Mouse (Mus musculus) forebrain, embryonic 16.5 days (tissue): ENCODE data around the gene Tut7. TPM values are rescaled to one million over a fixed set of nuclear protein-coding genes. Genes with fewer than 3 reads are reported as not detected.
A peak's percentile ranks its signal among the peaks of the same experiment; 100 is the strongest.

ENCODE experiments used
- ATAC-seq: fragments of 200-750 bp; cut with Nextera tagmentation; 2 replicates; pipeline ENCODE4 v1.8.0; 2017; ENCODE audit warnings: mild to moderate bottlenecking, moderate library complexity
- H3K27ac ChIP-seq: fragments of 300-500 bp; sonication (generic); 2 replicates; pipeline ENCODE4 v1.5.1; 2014; ENCODE audit warnings: low read length, control low read depth
- H3K27me3 ChIP-seq: fragments of 300-500 bp; sonication (generic); replicated peaks from 2 replicates; pipeline ENCODE4 v1.6.1; 2014; ENCODE audit warnings: low read length; ENCODE audit not compliant: control insufficient read depth, insufficient read depth
- H3K36me3 ChIP-seq: fragments of 300-500 bp; sonication (generic); 2 replicates; pipeline ENCODE4 v1.6.1; 2014; ENCODE audit not compliant: control insufficient read depth, insufficient read depth
- H3K4me1 ChIP-seq: fragments of 300-500 bp; sonication (generic); replicated peaks from 2 replicates; pipeline ENCODE4 v1.6.1; 2014; ENCODE audit warnings: low read length; ENCODE audit not compliant: control insufficient read depth, insufficient read depth
- H3K4me2 ChIP-seq: fragments of 300-500 bp; sonication (generic); 2 replicates; pipeline ENCODE4 v1.6.1; 2014; ENCODE audit warnings: mild to moderate bottlenecking, low read length, control low read depth
- H3K4me3 ChIP-seq: fragments of 300-500 bp; sonication (generic); replicated peaks from 2 replicates; pipeline ENCODE4 v1.5.1; 2014; ENCODE audit warnings: mild to moderate bottlenecking, low read length, control low read depth
- H3K9ac ChIP-seq: fragments of 300-500 bp; sonication (generic); replicated peaks from 2 replicates; pipeline ENCODE4 v1.6.1; 2014; ENCODE audit warnings: low read depth, low read length, control low read depth
- H3K9me3 ChIP-seq: fragments of 300-500 bp; sonication (generic); 2 replicates; pipeline ENCODE4 v1.6.1; 2016; ENCODE audit warnings: low read length; ENCODE audit not compliant: control insufficient read depth
- WGBS: fragments of 180-500 bp; shearing (Covaris S2); extraction: QIAGEN DNeasy Blood & Tissue Kit; methylation state at CpG from one replicate; pipeline ENCODE4 v1.1.7; 2014; 5-methylcytosine and 5-hydroxymethylcytosine counted together
- polyA plus RNA-seq: library from polyadenylated mRNA; unstranded; fragments of >200 nt; fragmentation: Nextera tagmentation; extraction: Ambion mirVana; gene quantifications from 2 replicates; pipeline ENCODE4 v1.2.1, GENCODE M21; 2015

Tut7 gene
- polyA plus RNA-seq = 57.7 and 65.1 TPM in 2 replicates

DNA sequence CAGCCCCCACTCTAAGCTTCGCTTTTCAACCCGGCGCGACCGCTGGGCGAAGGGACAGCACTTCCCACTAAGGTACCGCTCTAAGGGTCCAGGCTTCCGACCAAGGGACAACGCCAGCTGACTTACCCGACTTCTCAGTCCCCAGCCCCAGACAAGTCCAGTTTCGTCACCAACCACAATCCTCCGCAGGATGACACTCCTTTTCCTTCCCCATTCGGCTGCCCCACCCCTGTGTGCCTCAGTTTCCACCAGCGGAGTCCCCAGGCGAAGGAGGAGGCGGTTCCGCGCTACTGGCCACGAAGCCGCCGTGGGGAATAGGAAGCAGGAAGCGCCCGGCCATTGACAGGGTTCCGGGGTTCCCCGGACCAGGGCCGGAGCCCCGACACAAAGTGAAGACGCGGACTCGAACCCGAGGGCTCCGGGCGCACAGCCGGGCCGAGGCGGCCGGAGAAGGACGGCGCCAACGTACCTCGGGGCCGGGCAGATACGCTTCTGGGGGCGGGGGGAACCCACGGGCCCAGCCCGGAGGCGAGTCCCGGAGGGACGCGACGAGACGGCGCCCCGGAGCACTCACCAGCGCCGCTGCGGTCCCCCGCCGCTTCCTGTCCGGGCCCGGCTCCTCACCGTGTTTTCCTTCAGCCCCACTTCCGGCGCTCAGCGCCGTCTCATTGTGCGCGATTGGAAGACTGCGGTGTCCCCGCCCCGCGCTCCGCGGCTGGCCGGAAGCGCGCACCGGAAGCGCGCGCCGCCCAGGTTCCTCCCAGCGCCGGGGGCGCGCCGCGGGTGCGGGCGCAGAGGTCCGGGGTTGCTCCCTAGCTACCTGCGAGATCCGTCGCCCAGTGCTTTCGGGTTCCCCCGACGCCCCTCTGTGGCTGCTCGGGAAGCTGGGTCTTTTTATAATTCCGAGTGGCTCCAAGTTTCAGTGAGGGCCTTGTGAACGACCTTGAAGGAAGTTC is at the start of gene Tut7:
Gene Tut7, minus strand, starts transcription at position 641 of the 956 bp plus-strand sequence.
- peak; percentile 98 for ATAC-seq
- Histone ChIP-seq H3K9me3 (no peaks in the 10 kb centered on the region), H3K4me3 (peak within 1 kb of the TSS; percentile 92), H3K4me1 (peaks cover 30% of the 10 kb centered on the region), H3K27me3 (no peaks in the 10 kb centered on the region; the same call in 1 of the 2 replicates), H3K36me3 (no peaks in the 10 kb centered on the region), H3K9ac (peak within 1 kb of the TSS; percentile 87), H3K4me2 (peak within 1 kb of the TSS; percentile 73), H3K27ac (peak within 1 kb of the TSS; percentile 86)
- under 1% methylated on average over 89 of the region's 100 CpGs for WGBS

DNA sequence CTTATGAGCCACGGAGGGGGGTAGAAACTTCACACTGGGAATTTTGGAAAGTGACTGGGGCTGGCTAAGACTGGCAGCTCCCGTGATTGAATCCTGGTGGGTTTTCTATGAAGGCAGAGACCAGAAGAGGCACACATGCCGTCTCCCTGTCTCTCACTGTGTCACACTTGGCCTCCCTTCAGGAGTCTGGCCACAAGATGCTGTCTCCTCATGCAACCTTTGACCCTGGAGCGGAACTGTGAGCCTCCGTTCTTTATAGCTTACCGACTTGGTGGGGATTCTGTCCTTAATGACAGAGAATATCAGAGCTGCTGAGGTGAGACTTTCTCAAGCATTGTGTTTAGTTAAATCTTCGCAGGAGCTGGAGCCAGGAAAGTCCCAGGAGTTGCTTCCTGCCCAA is 49.5 kb upstream of the Tut7 start:
- no peaks in the 10 kb centered on the region for H3K27me3 ChIP-seq
- no peak overlapping the region for H3K4me3 ChIP-seq
- no peak overlapping the region for H3K27ac ChIP-seq
- H3K9me3 ChIP-seq = no peaks in the 10 kb centered on the region
- no peaks in the 10 kb centered on the region for H3K36me3 ChIP-seq
- no peaks in the 10 kb centered on the region for H3K4me1 ChIP-seq
- 82% methylated on average over 7 of the region's 7 CpGs for WGBS
- no peak overlapping the region for H3K9ac ChIP-seq
- ATAC-seq = no peak
- no peak overlapping the region for H3K4me2 ChIP-seq

GRCm38 (mm10) chr13:59870004-59870403 is 47.1 kb upstream of the Tut7 start:
- Histone ChIP-seq H3K36me3 (no peaks in the 10 kb centered on the region), H3K27me3 (no peaks in the 10 kb centered on the region), H3K4me1 (no peaks in the 10 kb centered on the region), H3K4me2 (no peak overlapping the region), H3K4me3 (no peak overlapping the region), H3K9me3 (no peaks in the 10 kb centered on the region), H3K27ac (no peak overlapping the region), H3K9ac (no peak overlapping the region)
- no peak for ATAC-seq
- 58% methylated on average over 5 of the region's 5 CpGs for WGBS

DNA sequence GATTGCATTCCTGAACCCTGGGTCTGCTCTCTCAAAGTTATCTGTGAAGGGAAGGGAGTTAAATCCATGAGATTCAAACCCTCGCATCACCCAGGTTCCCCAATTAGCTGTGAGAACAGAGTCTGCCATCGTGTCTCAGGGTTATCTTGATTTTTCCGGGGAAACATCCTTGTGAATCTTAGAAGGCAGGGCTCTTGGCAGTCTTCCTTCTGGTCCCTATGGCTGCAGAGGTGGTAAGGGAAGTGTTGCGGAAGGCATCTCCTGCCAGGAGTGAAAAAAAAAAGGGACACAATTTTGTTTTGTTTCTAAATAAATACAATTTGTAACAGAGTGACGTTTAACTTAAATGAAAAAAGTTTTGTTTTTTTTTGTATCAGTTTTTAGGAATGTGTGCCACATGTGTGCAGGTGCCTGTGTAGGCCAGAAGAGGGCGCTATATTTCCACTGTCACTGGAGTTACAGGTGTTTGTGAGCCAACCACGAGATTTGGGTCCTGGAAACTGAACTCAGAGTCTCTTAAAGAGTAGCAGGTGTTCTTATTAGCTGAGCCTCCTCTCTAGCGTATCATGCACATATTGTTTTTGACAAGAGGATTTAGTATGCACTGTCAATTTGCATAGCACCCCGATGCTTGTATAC is 45.2 kb upstream of the Tut7 start:
- no peaks in the 10 kb centered on the region for H3K4me1 ChIP-seq
- ATAC-seq = no peak
- no peak overlapping the region for H3K4me2 ChIP-seq
- no peaks in the 10 kb centered on the region for H3K9me3 ChIP-seq
- no peaks in the 10 kb centered on the region for H3K27me3 ChIP-seq
- H3K9ac ChIP-seq = no peak overlapping the region
- H3K27ac ChIP-seq = no peak overlapping the region
- 83% methylated on average over 9 of the region's 9 CpGs for WGBS
- no peaks in the 10 kb centered on the region for H3K36me3 ChIP-seq
- H3K4me3 ChIP-seq = no peak overlapping the region

- no peaks in the 10 kb centered on the region for H3K4me1 ChIP-seq
- no peaks in the 10 kb centered on the region for H3K9me3 ChIP-seq
- H3K4me3 ChIP-seq = no peak overlapping the region
- no peaks in the 10 kb centered on the region for H3K36me3 ChIP-seq
- H3K27ac ChIP-seq = no peak overlapping the region
- ATAC-seq = no peak
- H3K27me3 ChIP-seq = no peaks in the 10 kb centered on the region
- H3K9ac ChIP-seq = no peak overlapping the region
- 88% methylated on average over 7 of the region's 7 CpGs for WGBS
- no peak overlapping the region for H3K4me2 ChIP-seq
These were observed 44.2 kb upstream of the Tut7 start for GRCm38 (mm10) chr13:59867103-59867502.

GRCm38 (mm10) chr13:59859515-59859914 is 36.6 kb upstream of the Tut7 start:
- no peaks in the 10 kb centered on the region for H3K27me3 ChIP-seq
- no peaks in the 10 kb centered on the region for H3K36me3 ChIP-seq
- H3K9me3 ChIP-seq = no peaks in the 10 kb centered on the region
- H3K9ac ChIP-seq = no peak overlapping the region
- H3K4me1 ChIP-seq = no peaks in the 10 kb centered on the region
- ATAC-seq = peak; percentile 57; the same call in 1 of the 2 replicates
- H3K4me3 ChIP-seq = no peak overlapping the region
- 53% methylated on average over 7 of the region's 7 CpGs for WGBS
- no peak overlapping the region for H3K4me2 ChIP-seq
- H3K27ac ChIP-seq = no peak overlapping the region

DNA sequence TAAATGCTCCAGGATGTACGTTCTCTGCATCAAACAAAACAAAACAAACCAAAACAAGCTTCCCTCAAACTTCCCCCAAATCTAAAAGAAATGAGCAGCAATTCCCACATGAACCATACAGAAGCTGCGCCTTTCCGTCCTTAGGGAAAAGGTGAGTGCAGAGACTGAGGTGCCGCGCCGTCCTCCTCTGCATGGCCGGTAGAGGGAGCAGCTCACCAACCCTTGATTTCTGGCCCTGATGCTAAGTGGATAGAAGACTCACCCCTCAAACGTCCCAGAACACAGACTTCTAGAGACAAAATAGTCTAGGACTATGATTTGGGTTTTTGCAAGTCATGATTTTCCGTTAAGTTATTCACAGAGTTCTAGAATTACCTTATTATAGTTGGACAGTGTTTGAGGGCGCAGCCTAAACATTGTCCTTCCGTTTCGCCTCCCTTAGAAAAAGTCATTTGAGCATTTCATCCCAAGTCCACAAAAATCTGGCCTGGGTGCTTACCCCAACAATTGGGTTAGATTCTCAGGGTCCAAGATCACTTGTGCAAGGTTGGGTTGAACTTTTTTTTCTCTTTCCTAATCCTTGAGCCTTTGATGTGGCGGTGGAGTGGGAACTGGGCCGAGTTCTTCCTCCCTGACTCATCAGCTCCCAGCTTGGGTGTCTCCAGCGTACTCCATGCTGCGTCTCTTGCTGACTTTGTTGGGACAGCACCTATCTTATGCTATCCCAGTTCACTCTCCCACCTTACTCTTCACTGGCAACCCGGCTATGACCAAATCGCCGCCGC is 33.5 kb upstream of the Tut7 start:
- Histone ChIP-seq H3K27me3 (no peaks in the 10 kb centered on the region), H3K4me3 (no peak overlapping the region), H3K4me1 (no peaks in the 10 kb centered on the region), H3K4me2 (no peak overlapping the region), H3K36me3 (no peaks in the 10 kb centered on the region), H3K9me3 (no peaks in the 10 kb centered on the region), H3K9ac (no peak overlapping the region), H3K27ac (no peak overlapping the region)
- 54% methylated on average over 20 of the region's 20 CpGs for WGBS
- no peak for ATAC-seq

DNA sequence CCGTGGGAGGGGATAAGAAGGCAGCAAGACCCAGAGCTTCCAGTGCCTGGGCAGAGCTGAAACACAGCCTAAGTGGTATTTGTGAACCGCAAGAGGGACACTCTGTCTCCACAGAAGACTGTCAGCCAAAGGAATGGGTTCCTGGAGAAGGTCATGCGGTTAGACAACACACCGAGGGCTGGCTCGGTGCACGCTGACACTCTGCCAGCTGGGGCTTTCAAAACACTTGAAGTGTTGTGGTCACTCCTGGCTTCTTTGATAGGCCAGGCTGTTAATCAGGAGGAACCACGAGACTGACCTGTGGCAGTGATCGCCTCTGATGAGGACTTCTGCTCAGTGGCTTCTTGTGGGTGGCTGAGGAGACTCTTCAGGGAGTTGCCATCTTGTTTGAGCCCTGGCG is 30.5 kb upstream of the Tut7 start:
- Histone ChIP-seq H3K4me3 (no peak overlapping the region), H3K9ac (no peak overlapping the region), H3K4me1 (no peaks in the 10 kb centered on the region), H3K4me2 (no peak overlapping the region), H3K36me3 (no peaks in the 10 kb centered on the region), H3K27me3 (no peaks in the 10 kb centered on the region), H3K27ac (no peak overlapping the region), H3K9me3 (no peaks in the 10 kb centered on the region)
- ATAC-seq = no peak
- 84% methylated on average over 9 of the region's 9 CpGs for WGBS

GRCm38 (mm10) chr13:59850373-59850772 is 27.4 kb upstream of the Tut7 start:
- H3K4me2 ChIP-seq = no peak overlapping the region
- H3K36me3 ChIP-seq = no peaks in the 10 kb centered on the region
- H3K27me3 ChIP-seq = no peaks in the 10 kb centered on the region
- no peak for ATAC-seq
- H3K27ac ChIP-seq = no peak overlapping the region
- H3K9me3 ChIP-seq = no peaks in the 10 kb centered on the region
- H3K4me3 ChIP-seq = no peak overlapping the region
- 79% methylated on average over 10 of the region's 10 CpGs for WGBS
- H3K4me1 ChIP-seq = no peaks in the 10 kb centered on the region
- no peak overlapping the region for H3K9ac ChIP-seq
